Mouse (Mus musculus) lung, postnatal 0 days (tissue): ENCODE measurements around the gene Asb18. TPM values are rescaled to one million over a fixed set of nuclear protein-coding genes. Genes with fewer than 3 reads are reported as not detected.

Experiments used
- ATAC-seq: fragments of 200-750 bp; cut with Nextera tagmentation; 2 replicates; pipeline ENCODE4 v1.8.0; 2017; ENCODE audit warnings: moderate library complexity
- DNase-seq: peaks from one replicate; pipeline ENCODE4 v3.0.0-alpha.2; 2016; ENCODE audit warnings: low spot score
- H3K27ac ChIP-seq: fragments of 300-500 bp; sonication (generic); 2 replicates; pipeline ENCODE4 v1.5.1; 2014; ENCODE audit warnings: antibody characterized with exemption, mild to moderate bottlenecking, low read length, mixed read lengths
- H3K27me3 ChIP-seq: fragments of 300-500 bp; sonication (generic); replicated peaks from 2 replicates; pipeline ENCODE4 v1.6.1; 2014; ENCODE audit warnings: low read length, mixed read lengths; ENCODE audit not compliant: insufficient read depth
- H3K36me3 ChIP-seq: fragments of 300-500 bp; sonication (generic); 2 replicates; pipeline ENCODE4 v1.6.1; 2014; ENCODE audit warnings: low read length, mixed read lengths; ENCODE audit not compliant: insufficient read depth
- H3K4me1 ChIP-seq: fragments of 300-500 bp; sonication (generic); 2 replicates; pipeline ENCODE4 v1.6.1; 2014; ENCODE audit warnings: antibody characterized with exemption, low read depth, low read length, mixed read lengths; ENCODE audit not compliant: insufficient read depth
- H3K4me2 ChIP-seq: fragments of 300-500 bp; sonication (generic); replicated peaks from 2 replicates; pipeline ENCODE4 v1.6.1; 2014; ENCODE audit warnings: low read depth, mild to moderate bottlenecking, low read length, moderate library complexity, mixed read lengths
- H3K4me3 ChIP-seq: fragments of 300-500 bp; sonication (generic); 2 replicates; pipeline ENCODE4 v1.5.1; 2014; ENCODE audit warnings: low read depth, low read length
- H3K9ac ChIP-seq: fragments of 300-500 bp; sonication (generic); replicated peaks from 2 replicates; pipeline ENCODE4 v1.6.1; 2014; ENCODE audit warnings: low read depth, mild to moderate bottlenecking
- H3K9me3 ChIP-seq: fragments of 300-500 bp; sonication (generic); 2 replicates; pipeline ENCODE4 v1.6.1; 2016; ENCODE audit warnings: low read length, mixed read lengths
- CTCF ChIP-seq: IDR thresholded peaks from 2 replicates; pipeline ENCODE4 v1.5.1; 2016; ENCODE audit warnings: antibody characterized with exemption, mild to moderate bottlenecking
- EP300 ChIP-seq: IDR thresholded peaks from 2 replicates; pipeline ENCODE4 v1.6.1; 2016; ENCODE audit warnings: antibody characterized with exemption, mild to moderate bottlenecking, control low read depth
- WGBS: fragments of 180-500 bp; shearing (Covaris S2); extraction: QIAGEN DNeasy Blood & Tissue Kit; methylation state at CpG from one replicate; pipeline ENCODE4 v1.1.7; 2014; 5-methylcytosine and 5-hydroxymethylcytosine counted together
- polyA plus RNA-seq: library from polyadenylated mRNA; unstranded; fragments of >200 nt; fragmentation: Nextera tagmentation; extraction: Ambion mirVana; gene quantifications from 2 replicates; pipeline ENCODE4 v1.2.1, GENCODE M21; 2015

The Asb18 gene
- polyA plus RNA-seq, 1 experiment from 2014 or later: not detected

- Histone ChIP-seq H3K27ac (no peak overlapping the region), H3K36me3 (no peaks in the 10 kb centered on the region), H3K4me1 (peaks cover 13% of the 10 kb centered on the region; the same call in 1 of the 2 replicates), H3K27me3 (peaks cover 94% of the 10 kb centered on the region), H3K9ac (no peak overlapping the region), H3K9me3 (no peaks in the 10 kb centered on the region), H3K4me2 (no peak overlapping the region), H3K4me3 (no peak overlapping the region)
- WGBS: 14% methylated on average over 16 of the region's 16 CpGs
- DNase-seq: no peak
- no peak for TF ChIP-seq CTCF
- TF ChIP-seq EP300: no peak
- no peak for ATAC-seq
These were observed 81.8 kb downstream of the Asb18 start for GRCm38 (mm10) chr1:89932616-89933015.

GRCm38 (mm10) chr1:89932021-89932423 is 82.4 kb downstream of the Asb18 start:
- Histone ChIP-seq H3K4me3 (no peak overlapping the region), H3K27me3 (peaks cover 94% of the 10 kb centered on the region), H3K9ac (no peak overlapping the region), H3K4me2 (no peak overlapping the region), H3K9me3 (no peaks in the 10 kb centered on the region), H3K36me3 (no peaks in the 10 kb centered on the region), H3K27ac (no peak overlapping the region), H3K4me1 (peaks cover 16% of the 10 kb centered on the region; the same call in 1 of the 2 replicates)
- WGBS: 7% methylated on average over 19 of the region's 19 CpGs
- ATAC-seq (no peak), DNase-seq (no peak)
- no peak for TF ChIP-seq CTCF
- TF ChIP-seq EP300: no peak

- 1% methylated on average over 33 of the region's 33 CpGs for WGBS
- peaks cover 16% of the 10 kb centered on the region; the same call in 1 of the 2 replicates for H3K4me1 ChIP-seq
- DNase-seq (peak; percentile 46), ATAC-seq (peak; percentile 59)
- H3K4me3 ChIP-seq: peak within 1 kb of the TSS; percentile 30
- TF ChIP-seq EP300: no peak
- no peak for TF ChIP-seq CTCF
- H3K4me2 ChIP-seq: peak within 1 kb of the TSS; percentile 56
- no peak within 1 kb of the TSS for H3K9ac ChIP-seq
- H3K27me3 ChIP-seq: peaks cover 93% of the 10 kb centered on the region
- H3K36me3 ChIP-seq: no peaks in the 10 kb centered on the region
- no peak within 1 kb of the TSS for H3K27ac ChIP-seq
- H3K9me3 ChIP-seq: no peaks in the 10 kb centered on the region
These were observed 83.3 kb downstream of the Asb18 start, which contains the start of gene Gbx2 for GRCm38 (mm10) chr1:89931120-89931519. Gene Gbx2 (minus strand): TSS chr1:89931179.

- peaks cover 16% of the 10 kb centered on the region; the same call in 1 of the 2 replicates for H3K4me1 ChIP-seq
- TF ChIP-seq CTCF (no peak), EP300 (no peak)
- ATAC-seq: no peak
- H3K4me3 ChIP-seq: peak overlapping the region; percentile 30
- peak overlapping the region; percentile 56 for H3K4me2 ChIP-seq
- H3K9me3 ChIP-seq: no peaks in the 10 kb centered on the region
- H3K27me3 ChIP-seq: peaks cover 92% of the 10 kb centered on the region
- under 1% methylated on average over 44 of the region's 45 CpGs for WGBS
- H3K9ac ChIP-seq: no peak overlapping the region
- H3K27ac ChIP-seq: no peak overlapping the region
- H3K36me3 ChIP-seq: no peaks in the 10 kb centered on the region
- no peak for DNase-seq
These were observed 83.9 kb downstream of the Asb18 start for GRCm38 (mm10) chr1:89930551-89930950.

GRCm38 (mm10) chr1:89929721-89930505 is 84.6 kb downstream of the Asb18 start:
- H3K27ac ChIP-seq: no peak overlapping the region
- H3K4me3 ChIP-seq: peak overlapping the region; percentile 30
- no peak overlapping the region for H3K9ac ChIP-seq
- 1% methylated on average over 53 of the region's 55 CpGs for WGBS
- H3K4me2 ChIP-seq: peak overlapping the region; percentile 56
- no peak for ATAC-seq
- DNase-seq: no peak
- H3K36me3 ChIP-seq: no peaks in the 10 kb centered on the region
- peaks cover 16% of the 10 kb centered on the region; the same call in 1 of the 2 replicates for H3K4me1 ChIP-seq
- no peak for TF ChIP-seq EP300
- no peak for TF ChIP-seq CTCF
- H3K27me3 ChIP-seq: peaks cover 91% of the 10 kb centered on the region
- no peaks in the 10 kb centered on the region for H3K9me3 ChIP-seq

GRCm38 (mm10) chr1:89929181-89929580 is 85.3 kb downstream of the Asb18 start:
- 5% methylated on average over 5 of the region's 6 CpGs for WGBS

More at GRCm38 (mm10) chr1:89929181-89929580, 85.3 kb downstream of the Asb18 start:
- Histone ChIP-seq H3K4me2 (peak overlapping the region; percentile 22; the same call in 1 of the 2 replicates), H3K9me3 (no peaks in the 10 kb centered on the region), H3K9ac (no peak overlapping the region), H3K4me1 (peaks cover 16% of the 10 kb centered on the region; the same call in 1 of the 2 replicates), H3K4me3 (peak overlapping the region; percentile 25; the same call in 1 of the 2 replicates), H3K27me3 (peaks cover 94% of the 10 kb centered on the region), H3K36me3 (no peaks in the 10 kb centered on the region), H3K27ac (no peak overlapping the region)
- DNase-seq (no peak), ATAC-seq (no peak)
- TF ChIP-seq EP300 (no peak), CTCF (no peak)
